Mouse (Mus musculus): ENCODE results near the gene Rasal2.

DNA sequence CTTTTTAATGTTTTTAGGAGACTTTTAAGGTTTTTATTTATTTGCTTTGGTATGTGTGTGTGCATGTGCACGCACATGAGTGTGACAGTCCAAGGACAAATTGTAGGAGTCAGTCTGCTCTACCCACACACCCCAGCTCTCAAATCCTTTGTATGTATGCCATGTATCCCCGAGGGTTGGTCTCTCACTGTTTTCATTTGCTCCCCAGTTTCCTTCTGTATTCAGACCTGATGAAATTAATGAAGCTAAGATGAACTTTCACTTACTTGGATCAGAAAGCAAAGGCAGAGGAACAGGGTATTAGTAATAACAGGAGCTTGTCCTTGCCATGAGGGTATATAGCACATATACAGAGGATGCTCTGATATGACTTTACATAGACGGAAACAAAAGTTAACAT, 165.1 kb downstream of the Rasal2 start:
- TF ChIP-seq HCFC1 (IDR thresholded peaks at IDR 0.05; ENCODE audit: low read depth, low read length) (no peak), CTCF (IDR thresholded peaks at IDR 0.05 in 2 of 3, conservative IDR thresholded peaks at IDR 0.05 in 1 of 3; ENCODE audit: control insufficient read depth in 1 of 3, insufficient read depth in 1 of 3, low read depth in 2 of 3, low read length in 3 of 3, poor library complexity in 1 of 3, severe bottlenecking in 1 of 3) (no peak), MAFK (IDR thresholded peaks at IDR 0.05; ENCODE audit: borderline replicate concordance, low read depth, low read length) (no peak), POLR2AphosphoS5 (IDR thresholded peaks at IDR 0.05; ENCODE audit: borderline replicate concordance, low read depth, low read length) (no peak), USF1 (IDR thresholded peaks at IDR 0.05; ENCODE audit: low read depth, low read length) (no peak), POLR2A (IDR thresholded peaks at IDR 0.05; ENCODE audit: control insufficient read depth in 1 of 2, insufficient read depth in 1 of 2, low read depth in 1 of 2, low read length in 2 of 2, poor library complexity in 1 of 2) (no peak), ZC3H11A (IDR thresholded peaks at IDR 0.05; ENCODE audit: low read depth, low read length) (no peak), SIN3A (IDR thresholded peaks at IDR 0.05; ENCODE audit: low read length) (no peak), EP300 (IDR thresholded peaks at IDR 0.05; ENCODE audit: low read depth in 1 of 2, low read length in 2 of 2) (no peak), TCF12 (IDR thresholded peaks at IDR 0.05; ENCODE audit: low read depth, low read length) (no peak), UBTF (IDR thresholded peaks at IDR 0.05; ENCODE audit: borderline replicate concordance, insufficient read depth, low read depth, low read length) (no peak), CHD2 (IDR thresholded peaks at IDR 0.05; ENCODE audit: low read length) (no peak), NRF1 (IDR thresholded peaks at IDR 0.05; ENCODE audit: insufficient read depth, low read depth, low read length, poor library complexity, severe bottlenecking) (no peak), POLR2AphosphoS2 (IDR thresholded peaks at IDR 0.05; ENCODE audit: low read length) (no peak)

Measured in MEL (cell line).